Mouse (Mus musculus): ENCODE measurements around the gene Crtc3.

DNA sequence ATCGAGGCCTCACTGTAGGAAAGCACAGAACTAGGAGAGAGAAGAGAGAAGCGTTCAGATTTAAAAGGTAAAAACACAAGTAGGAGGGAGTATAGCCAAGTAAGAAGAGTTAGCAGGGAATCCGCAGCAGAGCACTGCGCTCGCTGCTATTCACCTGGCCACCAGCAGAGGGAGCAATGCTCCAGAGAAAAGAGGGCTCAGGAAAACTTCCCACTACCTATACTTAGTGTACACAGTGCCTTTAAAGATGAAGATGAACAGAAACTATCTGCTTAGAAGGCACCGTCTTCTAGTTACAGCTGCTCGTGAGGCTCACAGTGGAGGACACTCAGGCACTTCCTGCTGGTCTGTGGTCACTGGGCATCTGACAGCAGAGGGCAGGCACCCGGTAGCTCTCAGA lies 41.0 kb upstream of the Crtc3 start:
- TF ChIP-seq MXI1 (IDR thresholded peaks at IDR 0.05; ENCODE audit: low read depth, low read length): no peak
- TF ChIP-seq EP300 (IDR thresholded peaks at IDR 0.05; ENCODE audit: low read depth in 1 of 2, low read length in 2 of 2): no peak
- no peak for TF ChIP-seq ZNF384 (IDR thresholded peaks at IDR 0.05; ENCODE audit: low read depth, low read length)
- peak; percentile 96 to 99 (median 99); a peak in 5 of 6 replicates for TF ChIP-seq CTCF (IDR thresholded peaks at IDR 0.05 in 2 of 3, conservative IDR thresholded peaks at IDR 0.05 in 1 of 3; ENCODE audit: control insufficient read depth in 1 of 3, insufficient read depth in 1 of 3, low read depth in 2 of 3, low read length in 3 of 3, poor library complexity in 1 of 3, severe bottlenecking in 1 of 3)
- TF ChIP-seq UBTF (IDR thresholded peaks at IDR 0.05; ENCODE audit: borderline replicate concordance, insufficient read depth, low read depth, low read length): no peak
- TF ChIP-seq JUND (IDR thresholded peaks at IDR 0.05; ENCODE audit: low read depth, low read length): 0 out of 2 replicates have a peak, but pooled peaks have one; percentile 42
